Mouse (Mus musculus): ENCODE measurements around the gene Mtap. TPM values are rescaled to one million over a fixed set of nuclear protein-coding genes. Genes with fewer than 3 reads are reported as not detected.

The Mtap gene
- polyA plus RNA-seq, 1 experiment from 2014 or later, result 91.1 TPM

GRCm38 (mm10) chr4:89149261-89149660, 12.3 kb downstream of the Mtap start:
- no peak overlapping the region for H3K9ac ChIP-seq (ENCODE audit: low read length)
- no peaks in the 10 kb centered on the region for H3K27me3 ChIP-seq (ENCODE audit: control insufficient read depth, insufficient read depth, low read length)
- H3K9me3 ChIP-seq (ENCODE audit: control insufficient read depth, low read length), result no peaks in the 10 kb centered on the region
- peaks cover 8% of the 10 kb centered on the region for H3K36me3 ChIP-seq (ENCODE audit: control insufficient read depth, insufficient read depth, low read length)
- no peak for ATAC-seq (ENCODE audit: low FRiP score)
- no peak overlapping the region for H3K4me2 ChIP-seq
- H3K4me1 ChIP-seq (ENCODE audit: control insufficient read depth, insufficient read depth, low read length), result no peaks in the 10 kb centered on the region
- H3K27ac ChIP-seq (ENCODE audit: low read depth, low read length), result no peak overlapping the region
- DNase-seq (ENCODE audit: low spot score, missing footprints), result no peak
- H3K4me3 ChIP-seq (ENCODE audit: low read depth, low read length), result no peak overlapping the region

GRCm38 (mm10) chr4:89161389-89161788, 24.5 kb downstream of the Mtap start:
- DNase-seq (ENCODE audit: low spot score, missing footprints) (no peak), ATAC-seq (ENCODE audit: low FRiP score) (no peak)
- H3K4me2 ChIP-seq, result no peak overlapping the region
- 89% methylated on average over 3 of the region's 3 CpGs for WGBS
- no peaks in the 10 kb centered on the region for H3K4me1 ChIP-seq (ENCODE audit: control insufficient read depth, insufficient read depth, low read length)
- no peaks in the 10 kb centered on the region for H3K9me3 ChIP-seq (ENCODE audit: control insufficient read depth, low read length)
- H3K4me3 ChIP-seq (ENCODE audit: low read depth, low read length), result no peak overlapping the region
- no peak overlapping the region for H3K9ac ChIP-seq (ENCODE audit: low read length)
- H3K27ac ChIP-seq (ENCODE audit: low read depth, low read length), result no peak overlapping the region
- peaks cover 28% of the 10 kb centered on the region for H3K36me3 ChIP-seq (ENCODE audit: control insufficient read depth, insufficient read depth, low read length)
- H3K27me3 ChIP-seq (ENCODE audit: control insufficient read depth, insufficient read depth, low read length), result no peaks in the 10 kb centered on the region

DNA sequence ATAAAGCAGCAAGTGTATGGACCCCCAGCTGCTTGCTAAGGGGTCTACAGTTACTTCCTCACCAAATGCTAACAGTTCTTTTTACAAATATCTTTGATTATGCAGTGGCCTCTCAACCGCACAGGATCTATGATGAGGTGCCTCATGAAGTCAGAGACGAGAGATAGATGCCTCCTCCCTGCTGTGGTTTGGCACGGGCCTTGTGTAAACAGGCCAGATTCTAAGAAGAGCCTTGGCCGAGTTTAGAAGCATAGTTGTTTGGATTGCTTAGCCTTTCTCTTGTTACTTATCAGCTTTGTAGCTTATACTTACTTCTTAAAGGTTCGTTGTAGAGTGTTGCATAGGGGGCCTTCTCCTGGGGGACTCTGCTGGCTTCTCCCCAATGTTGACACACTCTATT, 25.6 kb downstream of the Mtap start:
- no peaks in the 10 kb centered on the region for H3K4me1 ChIP-seq (ENCODE audit: control insufficient read depth, insufficient read depth, low read length)
- H3K36me3 ChIP-seq (ENCODE audit: control insufficient read depth, insufficient read depth, low read length), result peaks cover 23% of the 10 kb centered on the region
- H3K9me3 ChIP-seq (ENCODE audit: control insufficient read depth, low read length), result no peaks in the 10 kb centered on the region
- ATAC-seq (ENCODE audit: low FRiP score) (no peak), DNase-seq (ENCODE audit: low spot score, missing footprints) (no peak)
- WGBS, result 91% methylated on average over 5 of the region's 5 CpGs
- no peak overlapping the region for H3K27ac ChIP-seq (ENCODE audit: low read depth, low read length)
- no peak overlapping the region for H3K4me3 ChIP-seq (ENCODE audit: low read depth, low read length)
- H3K4me2 ChIP-seq, result no peak overlapping the region
- no peaks in the 10 kb centered on the region for H3K27me3 ChIP-seq (ENCODE audit: control insufficient read depth, insufficient read depth, low read length)
- no peak overlapping the region for H3K9ac ChIP-seq (ENCODE audit: low read length)

GRCm38 (mm10) chr4:89163613-89164012, 26.7 kb downstream of the Mtap start:
- H3K27me3 ChIP-seq (ENCODE audit: control insufficient read depth, insufficient read depth, low read length), result no peaks in the 10 kb centered on the region
- H3K4me2 ChIP-seq, result no peak overlapping the region
- H3K27ac ChIP-seq (ENCODE audit: low read depth, low read length), result no peak overlapping the region
- 96% methylated on average over 8 of the region's 8 CpGs for WGBS
- DNase-seq (ENCODE audit: low spot score, missing footprints) (no peak), ATAC-seq (ENCODE audit: low FRiP score) (no peak)
- no peaks in the 10 kb centered on the region for H3K9me3 ChIP-seq (ENCODE audit: control insufficient read depth, low read length)
- no peak overlapping the region for H3K4me3 ChIP-seq (ENCODE audit: low read depth, low read length)
- no peak overlapping the region for H3K9ac ChIP-seq (ENCODE audit: low read length)
- H3K4me1 ChIP-seq (ENCODE audit: control insufficient read depth, insufficient read depth, low read length), result no peaks in the 10 kb centered on the region
- peaks cover 19% of the 10 kb centered on the region for H3K36me3 ChIP-seq (ENCODE audit: control insufficient read depth, insufficient read depth, low read length)

GRCm38 (mm10) chr4:89164681-89165080, 27.8 kb downstream of the Mtap start:
- Histone ChIP-seq H3K27ac (ENCODE audit: low read depth, low read length) (no peak overlapping the region), H3K9me3 (ENCODE audit: control insufficient read depth, low read length) (no peaks in the 10 kb centered on the region), H3K9ac (ENCODE audit: low read length) (no peak overlapping the region), H3K36me3 (ENCODE audit: control insufficient read depth, insufficient read depth, low read length) (peaks cover 19% of the 10 kb centered on the region), H3K4me3 (ENCODE audit: low read depth, low read length) (no peak overlapping the region), H3K4me2 (no peak overlapping the region), H3K4me1 (ENCODE audit: control insufficient read depth, insufficient read depth, low read length) (no peaks in the 10 kb centered on the region), H3K27me3 (ENCODE audit: control insufficient read depth, insufficient read depth, low read length) (no peaks in the 10 kb centered on the region)
- DNase-seq (ENCODE audit: low spot score, missing footprints) (no peak), ATAC-seq (ENCODE audit: low FRiP score) (no peak)
- WGBS, result 96% methylated on average over 2 of the region's 2 CpGs

DNA sequence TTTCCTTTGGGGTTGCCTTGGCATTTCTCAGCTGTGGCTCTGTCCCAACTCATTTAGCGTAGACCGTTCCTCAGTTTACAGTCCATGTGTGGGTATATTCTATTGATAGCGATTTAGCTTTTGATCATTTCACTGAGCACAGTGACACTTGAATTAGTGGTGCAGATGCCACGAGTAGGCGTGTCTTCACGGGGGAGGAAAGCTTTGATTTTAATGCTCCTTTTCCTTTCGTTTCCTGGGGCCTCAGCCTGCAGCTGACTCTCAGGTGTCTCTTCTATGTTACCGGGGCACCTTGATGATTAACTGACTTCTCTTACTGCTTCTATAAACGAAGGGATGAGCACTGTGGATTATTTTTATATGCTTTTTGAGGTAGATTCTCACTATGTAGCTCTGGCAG, 32.0 kb downstream of the Mtap start:
- Histone ChIP-seq H3K27me3 (ENCODE audit: control insufficient read depth, insufficient read depth, low read length) (no peaks in the 10 kb centered on the region), H3K9ac (ENCODE audit: low read length) (no peak overlapping the region), H3K4me3 (ENCODE audit: low read depth, low read length) (no peak overlapping the region), H3K27ac (ENCODE audit: low read depth, low read length) (no peak overlapping the region), H3K4me2 (no peak overlapping the region), H3K36me3 (ENCODE audit: control insufficient read depth, insufficient read depth, low read length) (peaks cover 32% of the 10 kb centered on the region), H3K4me1 (ENCODE audit: control insufficient read depth, insufficient read depth, low read length) (no peaks in the 10 kb centered on the region), H3K9me3 (ENCODE audit: control insufficient read depth, low read length) (no peaks in the 10 kb centered on the region)
- 94% methylated on average over 9 of the region's 9 CpGs for WGBS
- no peak for DNase-seq (ENCODE audit: low spot score, missing footprints)
- ATAC-seq (ENCODE audit: low FRiP score), result no peak

GRCm38 (mm10) chr4:89169739-89170138, 32.8 kb downstream of the Mtap start:
- DNase-seq (ENCODE audit: low spot score, missing footprints) (no peak), ATAC-seq (ENCODE audit: low FRiP score) (no peak)
- 0 out of 2 replicates have a peak, but pooled peaks cover 3% of the 10 kb centered on the region for H3K9me3 ChIP-seq (ENCODE audit: control insufficient read depth, low read length)
- H3K4me1 ChIP-seq (ENCODE audit: control insufficient read depth, insufficient read depth, low read length), result no peaks in the 10 kb centered on the region
- H3K4me3 ChIP-seq (ENCODE audit: low read depth, low read length), result no peak overlapping the region
- no peak overlapping the region for H3K9ac ChIP-seq (ENCODE audit: low read length)
- H3K27me3 ChIP-seq (ENCODE audit: control insufficient read depth, insufficient read depth, low read length), result no peaks in the 10 kb centered on the region
- no peak overlapping the region for H3K27ac ChIP-seq (ENCODE audit: low read depth, low read length)
- H3K4me2 ChIP-seq, result no peak overlapping the region
- WGBS, result 74% methylated on average over 4 of the region's 4 CpGs
- H3K36me3 ChIP-seq (ENCODE audit: control insufficient read depth, insufficient read depth, low read length), result peaks cover 33% of the 10 kb centered on the region

DNA sequence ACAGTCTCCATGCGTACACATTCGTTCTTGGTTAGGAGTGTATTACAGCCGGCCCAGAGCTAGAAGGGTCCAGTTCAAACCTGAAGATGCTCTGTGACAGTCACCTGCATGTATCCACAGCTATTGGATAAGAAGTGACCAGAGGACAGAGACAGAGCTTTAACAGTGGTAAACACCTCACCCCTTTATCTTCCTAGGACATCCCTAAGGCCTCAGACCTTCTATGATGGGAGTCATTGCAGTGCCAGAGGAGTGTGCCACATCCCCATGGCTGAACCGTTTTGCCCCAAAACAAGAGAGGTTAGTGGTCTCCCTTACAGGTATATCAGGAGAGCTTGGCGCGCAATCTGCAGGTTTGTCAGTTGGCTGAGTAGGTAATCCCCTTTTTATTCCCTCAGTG, 34.0 kb downstream of the Mtap start:
- no peaks in the 10 kb centered on the region for H3K27me3 ChIP-seq (ENCODE audit: control insufficient read depth, insufficient read depth, low read length)
- 93% methylated on average over 6 of the region's 6 CpGs for WGBS
- 0 out of 2 replicates have a peak, but pooled peaks cover 3% of the 10 kb centered on the region for H3K9me3 ChIP-seq (ENCODE audit: control insufficient read depth, low read length)
- no peaks in the 10 kb centered on the region for H3K4me1 ChIP-seq (ENCODE audit: control insufficient read depth, insufficient read depth, low read length)
- ATAC-seq (ENCODE audit: low FRiP score) (no peak), DNase-seq (ENCODE audit: low spot score, missing footprints) (no peak)
- H3K4me2 ChIP-seq, result no peak overlapping the region
- no peak overlapping the region for H3K27ac ChIP-seq (ENCODE audit: low read depth, low read length)
- no peak overlapping the region for H3K9ac ChIP-seq (ENCODE audit: low read length)
- peaks cover 40% of the 10 kb centered on the region for H3K36me3 ChIP-seq (ENCODE audit: control insufficient read depth, insufficient read depth, low read length)
- H3K4me3 ChIP-seq (ENCODE audit: low read depth, low read length), result no peak overlapping the region

GRCm38 (mm10) chr4:89172873-89173605, 36.1 kb downstream of the Mtap start:
- WGBS, result 97% methylated on average over 14 of the region's 14 CpGs
- DNase-seq (ENCODE audit: low spot score, missing footprints), result no peak
- H3K36me3 ChIP-seq (ENCODE audit: control insufficient read depth, insufficient read depth, low read length), result peaks cover 38% of the 10 kb centered on the region

More at GRCm38 (mm10) chr4:89172873-89173605, 36.1 kb downstream of the Mtap start:
- Histone ChIP-seq H3K9me3 (ENCODE audit: control insufficient read depth, low read length) (0 out of 2 replicates have a peak, but pooled peaks cover 3% of the 10 kb centered on the region), H3K4me3 (ENCODE audit: low read depth, low read length) (no peak overlapping the region), H3K9ac (ENCODE audit: low read length) (no peak overlapping the region), H3K27me3 (ENCODE audit: control insufficient read depth, insufficient read depth, low read length) (no peaks in the 10 kb centered on the region), H3K4me2 (no peak overlapping the region), H3K27ac (ENCODE audit: low read depth, low read length) (no peak overlapping the region), H3K4me1 (ENCODE audit: control insufficient read depth, insufficient read depth, low read length) (no peaks in the 10 kb centered on the region)
- ATAC-seq (ENCODE audit: low FRiP score), result no peak

All from midbrain, embryonic 11.5 days (tissue).